In the genomic region with DNA sequence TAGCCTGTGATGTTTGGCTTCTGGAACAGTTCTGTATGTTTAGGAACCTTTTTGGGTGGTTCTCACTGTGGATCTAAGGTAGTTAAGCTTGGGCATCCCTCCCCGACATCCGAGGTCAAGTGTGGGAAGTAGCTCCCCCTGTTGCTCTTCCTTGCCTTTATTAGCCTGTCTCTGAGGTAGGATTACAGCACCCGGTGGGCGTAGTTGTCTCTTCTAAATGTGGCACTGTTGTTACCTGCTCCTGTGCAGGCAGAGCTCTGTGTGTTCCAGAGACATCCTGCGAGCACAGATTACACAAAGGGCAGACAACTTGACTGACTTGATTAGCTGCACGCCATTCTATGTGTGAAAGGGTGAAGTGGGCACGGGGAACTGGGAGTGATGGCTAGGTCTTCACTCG, we compare ENCODE assay signal across 20 mouse cellular contexts.
"Had no signal": no experiment of that assay in that cellular context is flagged by ENCODE, and none has a peak within 500 bp of the region (broad histone marks: within the 10 kb centered on the region; RNA-seq: fewer than 3 reads in every experiment).

No protein-coding gene starts in this region.

- H3K4me1 ChIP-seq: intestine, embryonic 15.5 days; liver, embryonic 12.5 days had no signal

- DNase-seq: gastrocnemius, adult 2 months; gastrocnemius, postnatal 10 days; gastrocnemius, postnatal 25 days; heart, adult 2 months; heart, postnatal 10 days; heart, postnatal 4 days; kidney, adult 18-20 months; kidney, adult 8-10 months; kidney, postnatal 10 days; kidney, postnatal 25 days; kidney, postnatal 4 days had no signal

- H3K4me3 ChIP-seq: gastrocnemius, adult 2 months; heart, adult 2 months; heart, embryonic 12.5 days; hindbrain, embryonic 10.5 days; hindbrain, embryonic 12.5 days; intestine, embryonic 15.5 days; limb, embryonic 10.5 days; limb, embryonic 12.5 days; liver, embryonic 12.5 days had no signal

- H3K27ac ChIP-seq: gastrocnemius, adult 2 months; heart, adult 2 months; hindbrain, embryonic 10.5 days; hindbrain, embryonic 12.5 days; hindbrain, embryonic 14.5 days; intestine, embryonic 15.5 days; limb, embryonic 10.5 days; limb, embryonic 12.5 days; liver, embryonic 12.5 days; liver, embryonic 14.5 days had no signal
